Mouse (Mus musculus) olfactory bulb, adult 2 months (tissue): ENCODE data around the gene Tpcn2.

ENCODE experiments used
- CTCF ChIP-seq: fragments of 200-500 bp; IDR thresholded peaks from 2 replicates; pipeline ENCODE4 v1.5.1; 2012; ENCODE audit warnings: low read depth, mild to moderate bottlenecking, low read length, moderate library complexity; ENCODE audit not compliant: insufficient read depth
- POLR2A ChIP-seq: fragments of 200-500 bp; IDR thresholded peaks from 2 replicates; pipeline ENCODE4 v1.6.1; 2012; ENCODE audit warnings: mild to moderate bottlenecking, low read depth, low read length, moderate library complexity; ENCODE audit not compliant: insufficient read depth

- TF ChIP-seq CTCF = no peak
- no peak for TF ChIP-seq POLR2A
Observed at GRCm38 (mm10) chr7:145196340-145196739, 87.5 kb downstream of the Tpcn2 start.
